Mouse (Mus musculus) forebrain, embryonic 10.5 days (tissue): ENCODE data around the gene Ctsa. TPM values are rescaled to one million over a fixed set of nuclear protein-coding genes. Genes with fewer than 3 reads are reported as not detected.
"Not testable (repeated sequence)": the region's sequence is repeated elsewhere in the genome, so short reads cannot be mapped to it uniquely, and the experiment has no call there.

Experiments
- DNase-seq: peaks from one replicate; pipeline ENCODE4 v3.0.0-alpha.2; 2017; ENCODE audit warnings: low spot score; ENCODE audit errors: extremely low spot score
- H3K27ac ChIP-seq: fragments of 300-500 bp; sonication (generic); 2 replicates; pipeline ENCODE4 v1.5.1; 2016; ENCODE audit warnings: mild to moderate bottlenecking
- H3K27me3 ChIP-seq: fragments of 300-500 bp; sonication (generic); 2 replicates; pipeline ENCODE4 v1.6.1; 2016; ENCODE audit warnings: mild to moderate bottlenecking; ENCODE audit not compliant: poor library complexity, severe bottlenecking
- H3K36me3 ChIP-seq: fragments of 300-500 bp; sonication (generic); replicated peaks from 2 replicates; pipeline ENCODE4 v1.6.1; 2016; ENCODE audit warnings: mild to moderate bottlenecking, moderate library complexity
- H3K4me1 ChIP-seq: fragments of 300-500 bp; sonication (generic); 2 replicates; pipeline ENCODE4 v1.6.1; 2016
- H3K4me3 ChIP-seq: fragments of 300-500 bp; sonication (generic); 2 replicates; pipeline ENCODE4 v1.5.1; 2016; ENCODE audit warnings: mild to moderate bottlenecking, moderate library complexity
- H3K9me3 ChIP-seq: fragments of 300-500 bp; sonication (generic); 2 replicates; pipeline ENCODE4 v1.6.1; 2016; ENCODE audit warnings: mild to moderate bottlenecking, moderate library complexity
- WGBS: fragments of 180-500 bp; shearing (Covaris S2); methylation state at CpG from one replicate; pipeline ENCODE4 v1.1.7; 2016; 5-methylcytosine and 5-hydroxymethylcytosine counted together
- polyA plus RNA-seq: library from polyadenylated mRNA; unstranded; fragments of >200 nt; fragmentation: Nextera tagmentation; extraction: Ambion mirVana; gene quantifications from 2 replicates; pipeline ENCODE4 v1.2.1, GENCODE M21; 2016

The Ctsa gene
- polyA plus RNA-seq, 1 experiment from 2014 or later: 77.8 TPM

- no peak for DNase-seq
- 92% methylated on average over 2 of the region's 2 CpGs for WGBS
- H3K27me3 ChIP-seq: no peaks in the 10 kb centered on the region
These were observed 38.9 kb upstream of the Ctsa start for GRCm38 (mm10) chr2:164793772-164794171.

GRCm38 (mm10) chr2:164794293-164794692 lies 38.4 kb upstream of the Ctsa start:
- no peak overlapping the region for H3K4me3 ChIP-seq
- H3K36me3 ChIP-seq: peaks cover 92% of the 10 kb centered on the region
- peak; percentile 80 for DNase-seq
- no peaks in the 10 kb centered on the region for H3K9me3 ChIP-seq
- H3K27ac ChIP-seq: no peak overlapping the region
- WGBS: 44% methylated on average over 5 of the region's 5 CpGs
- no peaks in the 10 kb centered on the region for H3K27me3 ChIP-seq
- H3K4me1 ChIP-seq: peaks cover 2% of the 10 kb centered on the region; the same call in 1 of the 2 replicates

More at GRCm38 (mm10) chr2:164793772-164794171, 38.9 kb upstream of the Ctsa start:
- H3K4me3 ChIP-seq: no peak overlapping the region
- peaks cover 90% of the 10 kb centered on the region for H3K36me3 ChIP-seq
- H3K4me1 ChIP-seq: peaks cover 6% of the 10 kb centered on the region
- H3K9me3 ChIP-seq: no peaks in the 10 kb centered on the region
- H3K27ac ChIP-seq: no peak overlapping the region

DNA sequence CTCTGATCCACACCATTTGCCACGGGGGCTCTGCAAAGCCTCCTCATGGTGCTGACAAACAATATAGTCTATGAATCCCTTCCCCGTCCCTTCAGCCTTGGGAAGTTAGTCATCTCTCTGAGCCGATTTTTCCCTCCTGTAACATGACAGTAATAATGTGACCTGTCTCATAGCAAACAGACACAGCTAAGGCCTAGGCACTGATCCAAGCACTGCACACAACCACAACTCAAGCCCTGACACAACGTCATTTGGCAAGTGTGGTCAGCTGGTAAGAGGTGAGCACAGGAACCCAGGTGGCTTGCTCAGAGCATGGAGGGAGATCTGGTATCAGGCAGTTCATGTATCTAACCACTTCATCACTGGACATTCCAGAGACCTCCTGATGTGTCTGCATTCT lies 36.8 kb upstream of the Ctsa start:
- Histone ChIP-seq H3K27ac (no peak overlapping the region), H3K9me3 (no peaks in the 10 kb centered on the region), H3K27me3 (no peaks in the 10 kb centered on the region), H3K4me1 (peaks cover 2% of the 10 kb centered on the region; the same call in 1 of the 2 replicates), H3K36me3 (peaks cover 94% of the 10 kb centered on the region), H3K4me3 (no peak overlapping the region)
- no peak for DNase-seq
- 87% methylated on average over 4 of the region's 4 CpGs for WGBS

DNA sequence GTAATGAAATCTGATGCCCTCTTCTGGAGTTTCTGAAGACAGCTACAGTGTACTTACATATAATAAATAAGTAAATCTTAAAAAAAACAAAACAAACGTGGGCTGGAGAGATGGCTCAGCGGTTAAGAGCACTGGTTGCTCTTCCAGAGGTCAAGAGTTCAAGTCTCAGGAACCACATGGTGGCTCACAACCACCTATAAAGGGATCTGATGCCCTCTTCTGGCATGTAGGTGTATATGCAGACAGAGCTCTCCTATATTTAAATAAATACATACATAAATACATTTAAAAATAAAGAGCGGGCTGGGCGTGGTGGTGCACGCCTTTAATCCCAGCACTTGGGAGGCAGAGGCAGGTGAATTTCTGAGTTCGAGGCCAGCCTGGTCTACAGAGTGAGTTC lies 34.1 kb upstream of the Ctsa start:
- 85% methylated on average over 6 of the region's 6 CpGs for WGBS
- not testable (repeated sequence) for H3K4me1 ChIP-seq, H3K27me3 ChIP-seq, H3K4me3 ChIP-seq, H3K27ac ChIP-seq, H3K9me3 ChIP-seq, DNase-seq
- peaks cover 88% of the 10 kb centered on the region for H3K36me3 ChIP-seq

DNA sequence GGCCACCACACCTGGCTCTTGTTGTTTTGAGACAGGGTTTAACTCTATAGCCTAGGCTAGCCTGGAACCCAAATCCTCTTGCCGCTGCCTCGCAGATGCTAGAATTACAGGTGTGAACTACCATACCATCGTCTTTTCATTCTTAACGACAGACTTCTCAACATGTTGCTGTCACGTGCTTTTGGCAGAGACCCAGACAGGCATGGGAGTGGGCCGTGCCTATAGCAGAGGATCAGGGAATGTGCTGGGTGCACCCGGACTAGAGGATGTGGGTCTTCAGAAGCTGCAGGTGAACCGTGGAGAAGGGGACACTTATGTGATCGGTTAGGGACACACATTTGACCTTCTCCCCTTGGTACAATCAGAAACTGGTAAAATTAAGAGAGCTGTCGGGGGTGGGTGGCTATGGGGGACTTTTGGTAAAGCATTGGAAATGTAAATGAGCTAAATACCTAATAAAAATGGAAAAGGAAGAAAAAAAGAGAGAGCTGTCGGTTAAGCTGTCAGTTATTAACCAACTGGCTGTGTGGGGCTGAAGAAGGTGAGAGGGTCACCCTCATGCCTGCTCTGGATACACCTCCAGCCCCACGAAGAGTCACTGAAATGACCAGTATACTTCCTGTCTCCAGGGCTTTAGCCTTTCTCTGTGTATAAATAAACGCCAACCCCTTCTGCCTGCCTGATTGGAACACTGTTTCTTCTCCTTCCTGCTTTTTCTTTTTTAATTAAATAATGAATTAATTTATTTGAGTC lies 32.2 kb upstream of the Ctsa start:
- 93% methylated on average over 13 of the region's 13 CpGs for WGBS
- Histone ChIP-seq H3K4me3 (no peak overlapping the region), H3K36me3 (peaks cover 72% of the 10 kb centered on the region), H3K27me3 (no peaks in the 10 kb centered on the region), H3K4me1 (peaks cover 14% of the 10 kb centered on the region), H3K27ac (no peak overlapping the region), H3K9me3 (no peaks in the 10 kb centered on the region)
- no peak for DNase-seq

- WGBS: 94% methylated on average over 16 of the region's 16 CpGs
- no peaks in the 10 kb centered on the region for H3K9me3 ChIP-seq
- no peaks in the 10 kb centered on the region for H3K27me3 ChIP-seq
- no peak for DNase-seq
- peak overlapping the region; percentile 90 for H3K4me3 ChIP-seq
- 0 out of 2 replicates have a peak overlapping the region, but pooled peaks have one; percentile 91 for H3K27ac ChIP-seq
- H3K4me1 ChIP-seq: peaks cover 26% of the 10 kb centered on the region
- peaks cover 46% of the 10 kb centered on the region for H3K36me3 ChIP-seq
These were observed 29.3 kb upstream of the Ctsa start for GRCm38 (mm10) chr2:164803201-164803920.

DNA sequence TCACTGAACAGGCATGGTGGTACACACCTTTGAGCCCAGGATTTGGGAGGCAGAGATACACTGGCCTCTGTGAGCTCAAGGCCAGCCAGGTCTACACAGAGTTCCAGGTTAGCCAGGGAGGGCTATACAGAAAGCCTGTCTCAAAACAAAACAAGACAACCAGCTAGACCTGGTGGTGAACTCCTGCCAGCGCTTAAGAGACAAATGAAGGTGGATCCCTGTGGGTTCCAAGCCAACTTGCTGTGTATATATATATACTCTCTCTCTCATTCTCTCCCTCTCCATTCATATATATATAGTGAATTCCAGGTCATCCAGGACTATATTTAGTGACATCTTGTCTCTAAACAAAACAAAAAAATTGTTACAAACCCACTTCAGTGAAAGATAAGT lies 28.8 kb upstream of the Ctsa start:
- H3K4me3 ChIP-seq: peak overlapping the region; percentile 90
- peaks cover 26% of the 10 kb centered on the region for H3K4me1 ChIP-seq
- no peaks in the 10 kb centered on the region for H3K9me3 ChIP-seq
- peaks cover 46% of the 10 kb centered on the region for H3K36me3 ChIP-seq
- DNase-seq: no peak
- H3K27me3 ChIP-seq: no peaks in the 10 kb centered on the region
- peak overlapping the region; percentile 91 for H3K27ac ChIP-seq
- 60% methylated on average over 1 of the region's 1 CpGs for WGBS

GRCm38 (mm10) chr2:164804533-164805331 lies 27.9 kb upstream of the Ctsa start, which contains the start of the genes Acot8 and Zswim3:
Gene Acot8 (minus strand): TSS chr2:164804882.
Gene Zswim3 (plus strand): TSS chr2:164805098.
- H3K27ac ChIP-seq: peak within 1 kb of the TSS; percentile 91
- under 1% methylated on average over 47 of the region's 47 CpGs for WGBS
- peaks cover 44% of the 10 kb centered on the region for H3K36me3 ChIP-seq
- peak within 1 kb of the TSS; percentile 90 for H3K4me3 ChIP-seq
- DNase-seq: peak; percentile 95
- no peaks in the 10 kb centered on the region for H3K27me3 ChIP-seq
- no peaks in the 10 kb centered on the region for H3K9me3 ChIP-seq
- peaks cover 26% of the 10 kb centered on the region for H3K4me1 ChIP-seq

DNA sequence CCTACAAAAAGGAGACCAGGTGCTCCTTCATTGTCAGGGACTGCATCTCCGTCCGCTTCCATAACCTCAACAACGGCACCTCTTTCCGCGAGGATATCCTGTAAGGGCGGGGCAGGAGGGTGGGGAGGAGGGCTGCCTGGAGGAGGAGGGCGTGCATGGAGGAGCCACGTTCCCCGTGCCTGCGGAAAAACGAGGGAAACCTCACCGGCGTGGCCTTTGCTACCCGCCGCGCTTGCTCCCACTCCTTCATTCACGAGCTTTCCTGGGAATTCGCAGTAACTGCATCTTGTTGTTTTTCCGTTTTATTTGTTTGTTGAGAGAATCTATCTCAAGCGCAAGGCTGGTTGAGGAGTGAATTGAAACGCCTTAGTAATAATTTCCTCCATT lies 27.3 kb upstream of the Ctsa start:
- peaks cover 26% of the 10 kb centered on the region for H3K4me1 ChIP-seq
- DNase-seq: no peak
- WGBS: 2% methylated on average over 21 of the region's 21 CpGs

DNA sequence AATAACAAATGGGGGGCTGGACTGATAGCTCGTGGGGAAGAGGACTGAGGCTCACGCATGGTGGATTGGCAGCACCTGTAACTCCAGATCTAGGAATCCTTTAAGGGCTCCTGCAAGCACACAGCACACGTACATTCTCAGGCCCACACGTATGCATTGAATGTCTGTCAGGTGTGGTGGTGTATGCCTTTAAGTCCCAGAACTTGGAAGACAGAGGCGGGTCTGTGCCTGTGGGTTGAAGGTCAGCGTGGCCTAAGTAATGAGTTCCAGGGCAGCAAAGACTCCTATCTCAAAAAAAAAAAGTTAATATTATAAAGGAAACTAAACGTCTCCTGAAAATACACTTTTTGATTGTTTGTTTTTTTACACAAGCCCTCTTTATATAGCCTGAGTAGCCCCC lies 26.1 kb upstream of the Ctsa start:
- H3K27me3 ChIP-seq: no peaks in the 10 kb centered on the region
- H3K4me3 ChIP-seq: peak overlapping the region; percentile 90; the same call in 1 of the 2 replicates
- no peak overlapping the region for H3K27ac ChIP-seq
- H3K4me1 ChIP-seq: peaks cover 26% of the 10 kb centered on the region
- DNase-seq: no peak
- WGBS: 86% methylated on average over 7 of the region's 7 CpGs
- no peaks in the 10 kb centered on the region for H3K9me3 ChIP-seq
- peaks cover 25% of the 10 kb centered on the region for H3K36me3 ChIP-seq

More for the DNA sequence above, 27.3 kb upstream of the Ctsa start:
- Histone ChIP-seq H3K4me3 (peak overlapping the region; percentile 90), H3K27ac (peak overlapping the region; percentile 91), H3K36me3 (peaks cover 38% of the 10 kb centered on the region), H3K9me3 (no peaks in the 10 kb centered on the region), H3K27me3 (no peaks in the 10 kb centered on the region)

- Histone ChIP-seq H3K27me3 (no peaks in the 10 kb centered on the region), H3K4me3 (no peak overlapping the region), H3K9me3 (no peaks in the 10 kb centered on the region), H3K27ac (no peak overlapping the region), H3K36me3 (peaks cover 17% of the 10 kb centered on the region), H3K4me1 (peaks cover 3% of the 10 kb centered on the region; the same call in 1 of the 2 replicates)
- no peak for DNase-seq
- 73% methylated on average over 2 of the region's 2 CpGs for WGBS
These were observed 19.1 kb upstream of the Ctsa start for GRCm38 (mm10) chr2:164813557-164813956.

GRCm38 (mm10) chr2:164815348-164815747 lies 17.3 kb upstream of the Ctsa start:
- no peaks in the 10 kb centered on the region for H3K27me3 ChIP-seq
- no peak overlapping the region for H3K4me3 ChIP-seq
- no peak overlapping the region for H3K27ac ChIP-seq
- 92% methylated on average over 5 of the region's 5 CpGs for WGBS
- DNase-seq: no peak
- H3K9me3 ChIP-seq: no peaks in the 10 kb centered on the region
- peaks cover 14% of the 10 kb centered on the region for H3K36me3 ChIP-seq
- peaks cover 3% of the 10 kb centered on the region; the same call in 1 of the 2 replicates for H3K4me1 ChIP-seq
